In genomic region chr16:97096709-97097108, GRCm38 (mm10) we compare ENCODE assay signal across 9 mouse cellular contexts.
DNase-seq lines count a peak whose midpoint lies in the region.
"Had no signal": no experiment of that assay in that cellular context is flagged by ENCODE, and none has a peak within 500 bp of the region (broad histone marks: within the 10 kb centered on the region; RNA-seq: fewer than 3 reads in every experiment).

No protein-coding gene starts in this region.

- peak; percentile 4 to 5 for DNase-seq in heart, postnatal 10 days
- DNase-seq in heart, adult 8-10 months (ENCODE audit: low spot score): no peak
- DNase-seq in adipocyte (ENCODE audit: low spot score): peak; percentile 12
- DNase-seq in cerebellum, adult 9-11 months: peak; percentile 69
- peak; percentile 43 to 89 for DNase-seq in left cerebral cortex, postnatal 25 days (ENCODE audit: low spot score in 2 of 2)
- no peak for DNase-seq in thymus, postnatal 14 days
- no peak for DNase-seq in lung, postnatal 14 days
- DNase-seq in natural killer cell, adult 2 months (ENCODE audit: low spot score in 2 of 2): no peak
- DNase-seq: thymus, postnatal 36 days had no signal

- intact Hi-C loops in heart, postnatal 10 days (cut with DNase I): no loop called here
- intact Hi-C loops in left cerebral cortex, postnatal 25 days (cut with DNase I): no loop called here

Comparison
In these comparisons a context has a peak if more than half of its experiments do, and no peak if none do; other contexts are left out.
1. DNase-seq: peak in heart, postnatal 10 days (2 of 2), adipocyte (single experiment), cerebellum, adult 9-11 months (single experiment) and left cerebral cortex, postnatal 25 days (2 of 2); none in heart, adult 8-10 months (single experiment), thymus, postnatal 14 days (single experiment), lung, postnatal 14 days (single experiment) and natural killer cell, adult 2 months (0 of 2).